Mouse (Mus musculus) hindbrain, postnatal 0 days (tissue): ENCODE data around the gene Rc3h1. TPM values are rescaled to one million over a fixed set of nuclear protein-coding genes. Genes with fewer than 3 reads are reported as not detected.
A peak's percentile ranks its signal among the peaks of the same experiment; 100 is the strongest.

Experiments
- ATAC-seq: fragments of 200-750 bp; cut with Nextera tagmentation; 2 replicates; pipeline ENCODE4 v1.8.0; 2017; ENCODE audit warnings: mild to moderate bottlenecking, moderate TSS enrichment, moderate library complexity
- DNase-seq: peaks from one replicate; pipeline ENCODE4 v3.0.0-alpha.2; 2015; ENCODE audit warnings: low spot score
- H3K27ac ChIP-seq: fragments of 300-500 bp; sonication (generic); 2 replicates; pipeline ENCODE4 v1.5.1; 2014; ENCODE audit warnings: mild to moderate bottlenecking
- H3K27me3 ChIP-seq: fragments of 300-500 bp; sonication (generic); 2 replicates; pipeline ENCODE4 v1.6.1; 2014; ENCODE audit warnings: low read length, mixed read lengths; ENCODE audit not compliant: insufficient read depth
- H3K36me3 ChIP-seq: fragments of 300-500 bp; sonication (generic); 2 replicates; pipeline ENCODE4 v1.6.1; 2014; ENCODE audit warnings: low read length, mixed read lengths; ENCODE audit not compliant: insufficient read depth
- H3K4me1 ChIP-seq: fragments of 300-500 bp; sonication (generic); 2 replicates; pipeline ENCODE4 v1.6.1; 2014; ENCODE audit warnings: antibody characterized with exemption, low read length, mixed read lengths; ENCODE audit not compliant: insufficient read depth
- H3K4me2 ChIP-seq: fragments of 300-500 bp; sonication (generic); 2 replicates; pipeline ENCODE4 v1.6.1; 2014; ENCODE audit warnings: low read depth, mild to moderate bottlenecking, low read length, moderate library complexity, mixed read lengths
- H3K4me3 ChIP-seq: fragments of 300-500 bp; sonication (generic); 2 replicates; pipeline ENCODE4 v1.5.1; 2014; ENCODE audit warnings: low read length
- H3K9ac ChIP-seq: fragments of 300-500 bp; sonication (generic); replicated peaks from 2 replicates; pipeline ENCODE4 v1.6.1; 2014; ENCODE audit warnings: mild to moderate bottlenecking, low read length, moderate library complexity, mixed read lengths
- H3K9me3 ChIP-seq: fragments of 300-500 bp; sonication (generic); 2 replicates; pipeline ENCODE4 v1.6.1; 2016; ENCODE audit warnings: low read length, mixed read lengths
- CTCF ChIP-seq: IDR thresholded peaks from 2 replicates; pipeline ENCODE4 v1.5.1; 2016; ENCODE audit warnings: antibody characterized with exemption, control low read depth, low read depth
- WGBS: fragments of 180-500 bp; shearing (Covaris S2); extraction: QIAGEN DNeasy Blood & Tissue Kit; methylation state at CpG from one replicate; pipeline ENCODE4 v1.1.7; 2014; 5-methylcytosine and 5-hydroxymethylcytosine counted together
- polyA plus RNA-seq: library from polyadenylated mRNA; unstranded; fragments of >200 nt; fragmentation: Nextera tagmentation; extraction: Ambion mirVana; gene quantifications from 2 replicates; pipeline ENCODE4 v1.2.1, GENCODE M21; 2015
- total RNA-seq: library from RNA; depleted of rRNA; stranded (reverse); fragments of >200 nt; gene quantifications from 2 replicates; pipeline ENCODE4 v1.2.3, GENCODE M21; 2014

The Rc3h1 gene
- total and polyA plus RNA-seq, 2 experiments from 2014 or later = 6.3 to 20.4 TPM

DNA sequence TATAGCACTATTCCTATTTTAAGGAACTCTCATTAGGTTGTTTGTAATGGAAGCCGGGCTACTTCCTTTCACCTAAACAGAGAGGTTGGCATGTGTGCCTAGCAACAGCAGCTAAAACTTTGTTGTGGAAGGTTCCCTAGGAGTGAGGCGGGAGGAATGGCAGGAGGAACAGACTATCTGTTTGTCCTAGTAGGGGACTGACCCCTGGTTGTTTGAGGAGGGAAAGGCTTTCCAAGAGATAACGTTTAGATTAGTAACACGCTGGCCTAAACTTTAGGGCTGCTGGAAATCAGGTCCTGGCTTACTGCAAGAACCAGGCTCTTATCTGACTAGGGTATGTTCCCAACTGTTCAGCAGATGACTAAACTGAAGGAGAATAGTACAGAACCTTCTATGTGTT lies 2.2 kb upstream of the Rc3h1 start:
- no peak for DNase-seq
- Histone ChIP-seq H3K27me3 (no peaks in the 10 kb centered on the region), H3K4me3 (no peak overlapping the region), H3K4me2 (no peak overlapping the region), H3K27ac (no peak overlapping the region), H3K9me3 (no peaks in the 10 kb centered on the region), H3K4me1 (0 out of 2 replicates have a peak, but pooled peaks cover under 1% of the 10 kb centered on the region), H3K36me3 (no peaks in the 10 kb centered on the region), H3K9ac (no peak overlapping the region)
- ATAC-seq = no peak
- no peak for TF ChIP-seq CTCF
- WGBS = 65% methylated on average over 4 of the region's 4 CpGs

DNA sequence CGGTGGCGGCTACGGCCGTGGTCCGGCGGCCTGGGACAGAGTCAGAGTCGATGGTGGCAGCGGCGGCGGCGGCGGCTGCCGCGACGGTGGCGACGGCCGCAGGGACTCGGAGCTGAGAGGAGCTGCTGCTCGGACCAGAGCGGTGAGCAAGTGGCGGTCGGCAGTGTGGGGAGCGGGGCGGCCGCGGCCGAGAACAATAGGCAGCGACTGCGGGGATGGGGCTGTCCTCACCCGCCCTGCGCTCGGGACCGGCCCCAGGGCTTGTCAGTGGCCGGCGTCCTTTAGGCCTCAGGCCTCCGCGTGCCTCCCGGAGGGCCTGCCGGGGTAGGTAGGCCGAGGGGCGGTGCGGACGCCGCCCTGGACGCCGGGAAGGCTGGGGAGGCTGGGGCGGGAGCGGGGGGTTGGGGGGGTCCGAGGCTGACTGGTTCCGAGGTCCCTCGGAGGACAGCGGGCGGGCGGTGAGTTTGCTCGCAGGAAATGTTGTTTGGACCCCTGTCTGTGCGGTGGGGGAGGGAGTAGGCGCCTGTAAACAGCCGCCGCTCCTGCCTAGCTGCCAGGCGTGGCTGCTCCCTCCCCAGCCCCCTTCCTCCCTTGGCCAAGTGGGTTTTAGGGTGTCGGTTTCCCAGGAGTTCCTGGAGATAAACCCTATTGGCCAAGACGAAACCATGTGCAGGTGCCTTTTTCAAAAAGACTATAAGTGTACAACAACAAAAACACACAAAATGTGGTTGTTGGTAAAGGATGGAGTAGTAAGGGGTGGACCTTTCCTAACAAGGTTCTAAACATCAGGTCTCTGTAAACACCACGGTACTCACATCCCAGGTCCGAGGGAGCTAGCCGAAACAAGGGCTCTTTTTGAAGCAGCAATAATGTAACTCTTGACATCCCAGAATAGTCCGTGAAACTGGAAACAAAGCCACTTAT lies 602 bp downstream of the Rc3h1 start:
- Histone ChIP-seq H3K4me2 (peak overlapping the region; percentile 86), H3K9ac (peak overlapping the region; percentile 98), H3K4me3 (peak overlapping the region; percentile 99), H3K27ac (peak overlapping the region; percentile 91), H3K4me1 (0 out of 2 replicates have a peak, but pooled peaks cover 3% of the 10 kb centered on the region), H3K9me3 (no peaks in the 10 kb centered on the region), H3K36me3 (no peaks in the 10 kb centered on the region), H3K27me3 (no peaks in the 10 kb centered on the region)
- ATAC-seq = peak; percentile 77
- 1% methylated on average over 52 of the region's 67 CpGs for WGBS
- DNase-seq = peak; percentile 64
- no peak for TF ChIP-seq CTCF

DNA sequence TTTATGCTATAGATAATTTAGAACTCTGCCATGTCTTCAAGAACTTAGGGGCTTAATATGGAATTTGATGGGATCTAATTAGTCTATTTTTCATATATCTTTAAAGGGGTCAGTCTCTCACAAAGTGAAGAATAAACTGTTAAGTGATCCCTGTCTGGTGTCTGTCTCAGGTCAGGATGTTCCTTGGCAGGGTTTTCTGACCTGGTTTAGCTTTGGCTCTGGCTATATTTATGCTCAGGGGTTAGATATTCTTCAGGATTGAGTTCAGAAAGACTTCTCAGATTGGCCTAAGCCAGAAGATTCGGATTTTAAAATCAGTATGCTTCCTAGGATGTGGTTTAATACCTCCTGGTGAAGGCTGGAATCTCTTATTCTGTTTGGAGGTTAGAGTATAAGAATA lies 4.0 kb downstream of the Rc3h1 start:
- Histone ChIP-seq H3K4me2 (no peak overlapping the region), H3K4me1 (0 out of 2 replicates have a peak, but pooled peaks cover 3% of the 10 kb centered on the region), H3K27ac (no peak overlapping the region), H3K4me3 (no peak overlapping the region), H3K9me3 (no peaks in the 10 kb centered on the region), H3K9ac (no peak overlapping the region), H3K36me3 (no peaks in the 10 kb centered on the region), H3K27me3 (no peaks in the 10 kb centered on the region)
- ATAC-seq (no peak), DNase-seq (no peak)
- 95% methylated on average over 1 of the region's 1 CpGs for WGBS
- TF ChIP-seq CTCF = no peak

DNA sequence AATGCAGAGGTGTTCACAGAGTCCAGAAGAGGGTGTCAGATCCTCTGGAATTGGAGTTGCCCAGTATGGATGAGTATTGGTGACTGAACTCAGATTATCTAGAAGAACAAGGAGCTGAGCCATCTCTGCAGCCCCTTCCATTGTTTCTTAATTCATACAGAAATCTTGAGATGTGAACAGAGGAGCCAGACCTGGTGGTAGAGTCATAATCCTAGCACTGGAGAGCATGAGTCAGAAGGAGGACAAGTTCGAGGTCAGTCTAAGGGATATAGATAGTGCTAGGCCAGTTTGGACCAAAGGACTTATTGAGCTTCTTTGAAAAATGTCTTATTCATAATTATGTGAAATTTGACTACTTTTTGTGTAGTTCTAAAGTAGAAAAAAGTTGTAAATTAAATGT lies 4.6 kb downstream of the Rc3h1 start:
- H3K27me3 ChIP-seq = no peaks in the 10 kb centered on the region
- H3K4me1 ChIP-seq = 0 out of 2 replicates have a peak, but pooled peaks cover 3% of the 10 kb centered on the region
- ATAC-seq = no peak
- H3K9me3 ChIP-seq = no peaks in the 10 kb centered on the region
- no peak for TF ChIP-seq CTCF
- no peak overlapping the region for H3K27ac ChIP-seq
- no peaks in the 10 kb centered on the region for H3K36me3 ChIP-seq
- H3K4me3 ChIP-seq = no peak overlapping the region
- no peak overlapping the region for H3K9ac ChIP-seq
- no peak overlapping the region for H3K4me2 ChIP-seq
- WGBS = 95% methylated on average over 1 of the region's 1 CpGs
- DNase-seq = no peak

DNA sequence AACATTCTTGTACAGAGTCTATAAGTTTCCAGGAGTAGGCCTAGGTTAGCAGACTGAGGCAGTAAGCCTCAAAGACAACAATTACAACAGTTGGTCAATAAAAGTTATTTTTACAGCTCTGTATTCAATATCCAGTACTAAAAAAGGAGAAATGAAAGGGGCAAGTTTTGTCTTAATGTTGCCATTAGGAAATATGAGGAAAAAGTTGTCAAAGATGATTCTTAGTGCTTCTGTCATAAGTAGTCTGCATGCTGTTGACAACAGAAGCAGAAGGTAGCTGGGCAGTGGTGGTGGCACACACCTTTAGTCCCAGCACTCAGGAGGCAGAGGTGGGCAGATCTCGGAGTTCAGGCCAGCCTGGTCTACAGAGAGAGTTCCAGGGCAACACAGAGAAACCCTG lies 13.2 kb downstream of the Rc3h1 start:
- Histone ChIP-seq H3K4me1 (no peaks in the 10 kb centered on the region), H3K4me3 (no peak overlapping the region), H3K9me3 (no peaks in the 10 kb centered on the region), H3K27ac (no peak overlapping the region), H3K36me3 (no peaks in the 10 kb centered on the region), H3K27me3 (no peaks in the 10 kb centered on the region), H3K9ac (no peak overlapping the region), H3K4me2 (no peak overlapping the region)
- no peak for TF ChIP-seq CTCF
- no peak for ATAC-seq
- WGBS = 91% methylated on average over 1 of the region's 1 CpGs
- no peak for DNase-seq

DNA sequence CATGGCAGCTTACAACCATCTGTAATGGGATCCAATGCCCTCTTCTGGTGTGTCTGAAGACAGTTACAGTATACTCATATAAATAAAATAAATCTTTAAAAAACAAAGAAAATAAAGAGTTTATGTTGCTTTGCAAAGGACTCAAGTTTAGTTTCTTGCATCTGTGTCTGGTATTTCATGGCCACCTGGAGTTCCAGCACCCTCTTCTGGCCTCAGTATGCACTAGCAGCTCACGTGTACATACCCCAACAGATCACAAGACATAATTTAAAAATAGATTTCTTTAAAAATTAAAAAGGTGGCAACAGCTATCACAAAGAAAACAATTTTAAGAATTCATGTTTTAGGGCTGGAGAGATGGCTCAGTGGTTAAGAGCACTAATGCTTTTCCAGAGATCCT lies 15.7 kb downstream of the Rc3h1 start:
- 0 out of 2 replicates have a peak, but pooled peaks have one; percentile 6 for TF ChIP-seq CTCF
- Histone ChIP-seq H3K36me3 (no peaks in the 10 kb centered on the region), H3K9me3 (no peaks in the 10 kb centered on the region), H3K27me3 (no peaks in the 10 kb centered on the region), H3K4me2 (no peak overlapping the region), H3K27ac (no peak overlapping the region), H3K4me3 (no peak overlapping the region), H3K9ac (no peak overlapping the region), H3K4me1 (no peaks in the 10 kb centered on the region)
- ATAC-seq (no peak), DNase-seq (no peak)
- 97% methylated on average over 1 of the region's 1 CpGs for WGBS

DNA sequence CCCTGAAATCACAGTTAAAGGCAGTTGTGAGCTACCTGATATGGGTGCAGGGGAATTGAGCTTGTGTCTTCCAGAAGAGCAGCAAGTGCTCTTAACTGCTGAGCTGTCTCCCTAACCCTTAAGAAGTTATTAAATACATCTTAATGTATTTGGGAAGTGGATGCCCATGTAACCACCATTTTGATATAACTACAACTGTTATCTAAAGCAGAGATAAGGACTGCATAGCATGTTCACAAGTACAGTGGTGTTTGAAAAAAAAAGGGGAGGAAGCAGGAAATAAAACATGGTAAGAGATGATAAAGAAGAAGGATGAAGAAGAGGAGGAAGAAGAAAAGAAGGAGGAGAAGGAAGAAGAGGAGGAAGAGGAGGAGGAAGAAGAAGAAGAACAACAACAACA lies 25.1 kb downstream of the Rc3h1 start:
- ATAC-seq = no peak
- H3K36me3 ChIP-seq = no peaks in the 10 kb centered on the region; the same call in 1 of the 2 replicates
- no peaks in the 10 kb centered on the region for H3K9me3 ChIP-seq
- no peaks in the 10 kb centered on the region for H3K4me1 ChIP-seq
- H3K9ac ChIP-seq = no peak overlapping the region
- no peak for TF ChIP-seq CTCF
- no peak overlapping the region for H3K4me3 ChIP-seq
- no peak overlapping the region for H3K27ac ChIP-seq
- DNase-seq = no peak
- no peaks in the 10 kb centered on the region for H3K27me3 ChIP-seq
- H3K4me2 ChIP-seq = no peak overlapping the region
